Mouse (Mus musculus) stomach, embryonic 16.5 days (tissue): Measurements from ENCODE around the gene Cacnb3. TPM values are rescaled to one million over a fixed set of nuclear protein-coding genes. Genes with fewer than 3 reads are reported as not detected.

Experiments used
- ATAC-seq: fragments of 200-750 bp; cut with Nextera tagmentation; 2 replicates; pipeline ENCODE4 v1.8.0; 2017; ENCODE audit warnings: moderate number of reproducible peaks, moderate TSS enrichment; ENCODE audit not compliant: insufficient read depth, low FRiP score
- H3K27ac ChIP-seq: fragments of 300-500 bp; sonication (generic); 2 replicates; pipeline ENCODE4 v1.5.1; 2014; ENCODE audit warnings: low read length
- H3K27me3 ChIP-seq: fragments of 300-500 bp; sonication (generic); 2 replicates; pipeline ENCODE4 v1.6.1; 2014; ENCODE audit warnings: low read length, control low read depth, mixed read lengths; ENCODE audit not compliant: control insufficient read depth, insufficient read depth
- H3K36me3 ChIP-seq: fragments of 300-500 bp; sonication (generic); 2 replicates; pipeline ENCODE4 v1.6.1; 2014; ENCODE audit warnings: low read length; ENCODE audit not compliant: control insufficient read depth, insufficient read depth
- H3K4me1 ChIP-seq: fragments of 300-500 bp; sonication (generic); 2 replicates; pipeline ENCODE4 v1.6.1; 2014; ENCODE audit warnings: low read length, control low read depth, mixed read lengths; ENCODE audit not compliant: control insufficient read depth, insufficient read depth
- H3K4me2 ChIP-seq: fragments of 300-500 bp; sonication (generic); 2 replicates; pipeline ENCODE4 v1.6.1; 2014; ENCODE audit warnings: low read depth, low read length, mixed read lengths
- H3K4me3 ChIP-seq: fragments of 300-500 bp; sonication (generic); replicated peaks from 2 replicates; pipeline ENCODE4 v1.5.1; 2014; ENCODE audit warnings: mild to moderate bottlenecking, low read length
- H3K9ac ChIP-seq: fragments of 300-500 bp; sonication (generic); 2 replicates; pipeline ENCODE4 v1.6.1; 2014; ENCODE audit warnings: low read length
- H3K9me3 ChIP-seq: fragments of 300-500 bp; sonication (generic); replicated peaks from 2 replicates; pipeline ENCODE4 v1.6.1; 2016; ENCODE audit warnings: low read length, control low read depth; ENCODE audit not compliant: control insufficient read depth
- WGBS: fragments of 180-500 bp; shearing (Covaris S2); extraction: QIAGEN DNeasy Blood & Tissue Kit; methylation state at CpG from one replicate; pipeline ENCODE4 v1.1.7; 2014; 5-methylcytosine and 5-hydroxymethylcytosine counted together
- polyA plus RNA-seq: library from polyadenylated mRNA; unstranded; fragments of >200 nt; fragmentation: Nextera tagmentation; extraction: Ambion mirVana; gene quantifications from 2 replicates; pipeline ENCODE4 v1.2.1, GENCODE M21; 2015

The Cacnb3 gene
- polyA plus RNA-seq, 1 experiment from 2014 or later = 28.2 TPM

DNA sequence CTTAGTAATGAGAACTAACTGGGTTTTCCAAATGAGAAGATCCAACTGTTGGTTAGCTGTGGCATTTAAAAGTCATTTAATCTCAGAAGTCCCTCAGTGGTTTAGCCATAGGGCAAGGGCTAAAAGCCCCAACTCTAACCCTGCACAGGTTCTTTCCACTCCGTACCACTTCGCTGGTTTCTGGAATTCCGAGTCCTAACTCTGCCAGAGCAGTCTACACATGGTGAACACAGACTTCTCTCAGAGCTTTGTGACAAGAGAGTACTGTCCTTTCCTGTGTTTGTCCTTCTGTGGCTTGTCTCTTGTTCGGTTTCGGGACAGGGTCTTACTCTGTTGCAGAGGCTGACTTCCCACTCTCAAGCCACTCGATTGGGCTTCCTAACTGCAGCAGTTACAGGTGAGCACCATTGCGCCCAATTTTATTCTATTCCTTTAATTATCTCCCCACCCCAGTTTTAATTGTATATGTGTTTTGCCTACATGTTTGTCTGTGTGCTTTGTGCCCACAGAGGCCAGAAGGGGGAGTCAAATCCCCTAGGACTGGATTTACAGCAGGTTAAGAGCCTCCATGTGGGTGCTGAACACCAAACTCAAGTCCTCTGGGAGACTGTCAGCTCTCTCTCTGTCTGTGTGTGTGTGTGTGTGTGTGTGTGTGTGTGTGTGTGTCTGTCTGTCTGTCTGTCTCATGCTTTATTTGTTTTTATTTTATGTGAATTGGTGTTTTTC, 4.0 kb upstream of the Cacnb3 start:
- Histone ChIP-seq H3K27ac (no peak overlapping the region), H3K4me3 (no peak overlapping the region), H3K4me2 (no peak overlapping the region), H3K9ac (no peak overlapping the region), H3K4me1 (peaks cover 21% of the 10 kb centered on the region), H3K36me3 (no peaks in the 10 kb centered on the region), H3K9me3 (no peaks in the 10 kb centered on the region; the same call in 1 of the 2 replicates), H3K27me3 (0 out of 2 replicates have a peak, but pooled peaks cover 8% of the 10 kb centered on the region)
- ATAC-seq = no peak
- 77% methylated on average over 7 of the region's 7 CpGs for WGBS

- WGBS = 15% methylated on average over 20 of the region's 20 CpGs
- ATAC-seq = peak; percentile 12; the same call in 1 of the 2 replicates
- peak overlapping the region; percentile 14; the same call in 1 of the 2 replicates for H3K4me3 ChIP-seq
Observed at GRCm38 (mm10) chr15:98628589-98629254, 1.9 kb upstream of the Cacnb3 start.

GRCm38 (mm10) chr15:98629464-98629863, 1.2 kb upstream of the Cacnb3 start:
- Histone ChIP-seq H3K9me3 (no peaks in the 10 kb centered on the region), H3K4me3 (no peak overlapping the region), H3K9ac (0 out of 2 replicates have a peak overlapping the region, but pooled peaks have one; percentile 60), H3K27ac (peak overlapping the region; percentile 11; the same call in 1 of the 2 replicates), H3K4me1 (peaks cover 43% of the 10 kb centered on the region), H3K36me3 (no peaks in the 10 kb centered on the region), H3K27me3 (peaks cover 16% of the 10 kb centered on the region), H3K4me2 (0 out of 2 replicates have a peak overlapping the region, but pooled peaks have one; percentile 49)
- ATAC-seq = no peak
- 45% methylated on average over 6 of the region's 6 CpGs for WGBS

More at GRCm38 (mm10) chr15:98628589-98629254, 1.9 kb upstream of the Cacnb3 start:
- Histone ChIP-seq H3K27me3 (peaks cover 16% of the 10 kb centered on the region), H3K36me3 (no peaks in the 10 kb centered on the region), H3K27ac (peak overlapping the region; percentile 11), H3K4me2 (peak overlapping the region; percentile 49), H3K9me3 (no peaks in the 10 kb centered on the region; the same call in 1 of the 2 replicates), H3K9ac (peak overlapping the region; percentile 60), H3K4me1 (peaks cover 38% of the 10 kb centered on the region)

- peaks cover 53% of the 10 kb centered on the region for H3K4me1 ChIP-seq
- H3K27ac ChIP-seq = peak overlapping the region; percentile 74
- H3K4me3 ChIP-seq = peak overlapping the region; percentile 75
- peaks cover 16% of the 10 kb centered on the region for H3K27me3 ChIP-seq
- WGBS = under 1% methylated on average over 18 of the region's 18 CpGs
- H3K9ac ChIP-seq = peak overlapping the region; percentile 74
- ATAC-seq = no peak
- H3K36me3 ChIP-seq = no peaks in the 10 kb centered on the region
- peak overlapping the region; percentile 95 for H3K4me2 ChIP-seq
- H3K9me3 ChIP-seq = no peaks in the 10 kb centered on the region
Observed at GRCm38 (mm10) chr15:98631493-98631892, 853 bp downstream of the Cacnb3 start.

DNA sequence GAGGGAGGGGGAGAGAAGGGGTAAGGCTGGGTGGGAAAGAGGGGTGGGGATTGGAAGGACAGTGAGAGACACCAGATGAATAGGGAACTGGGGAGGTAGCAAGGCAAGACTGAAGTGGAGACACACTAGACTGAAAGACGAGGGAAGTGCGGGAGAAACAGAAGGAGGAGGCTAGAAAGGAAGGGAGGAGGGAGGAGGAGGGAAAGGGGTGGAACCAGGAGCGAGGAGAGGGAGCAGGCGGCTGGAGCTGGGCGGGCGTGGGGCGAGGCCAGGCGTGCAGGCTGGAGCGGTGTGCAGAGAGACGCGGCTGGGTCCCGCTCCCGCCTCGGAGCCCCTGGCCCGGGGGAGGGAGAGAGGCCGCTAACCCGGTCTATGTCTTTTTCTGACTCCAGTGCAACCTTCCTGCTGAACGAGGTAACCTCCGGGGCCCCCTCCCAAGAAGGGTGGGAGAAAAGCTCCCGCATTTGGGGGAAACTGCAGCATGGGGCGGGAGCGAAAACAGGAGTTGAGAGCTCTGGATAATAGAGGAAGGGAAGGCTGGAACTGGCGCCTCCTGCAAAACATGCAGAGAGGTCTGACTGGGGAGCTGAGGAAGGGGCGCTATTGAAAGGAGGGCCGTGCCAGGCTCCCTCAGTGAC, 1.6 kb downstream of the Cacnb3 start:
- Histone ChIP-seq H3K4me3 (peak overlapping the region; percentile 75), H3K4me1 (peaks cover 53% of the 10 kb centered on the region), H3K9ac (peak overlapping the region; percentile 74), H3K27me3 (peaks cover 16% of the 10 kb centered on the region), H3K36me3 (no peaks in the 10 kb centered on the region), H3K4me2 (peak overlapping the region; percentile 95), H3K27ac (peak overlapping the region; percentile 74), H3K9me3 (no peaks in the 10 kb centered on the region)
- ATAC-seq = peak; percentile 84
- under 1% methylated on average over 25 of the region's 25 CpGs for WGBS

DNA sequence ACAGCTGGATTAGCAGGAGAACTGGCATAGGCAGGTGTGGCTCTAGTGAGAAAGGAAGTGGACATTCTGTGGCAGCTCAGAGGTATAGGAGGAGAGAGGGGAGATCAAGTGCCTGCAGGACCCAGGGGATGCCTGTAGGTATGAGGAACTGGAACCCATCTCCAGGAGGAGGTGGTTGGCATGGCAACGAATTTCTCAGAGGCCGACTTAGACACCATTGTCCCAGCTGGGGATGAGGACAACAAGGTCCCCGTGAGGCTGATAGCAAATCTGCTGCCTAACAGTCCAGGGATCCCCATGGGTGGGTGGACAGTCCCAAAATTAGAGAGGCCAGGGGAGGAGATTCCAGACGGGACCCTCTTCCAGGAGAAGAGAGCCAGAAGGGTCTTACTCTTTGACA, 2.3 kb downstream of the Cacnb3 start:
- Histone ChIP-seq H3K36me3 (no peaks in the 10 kb centered on the region), H3K27ac (no peak overlapping the region; the same call in 1 of the 2 replicates), H3K4me2 (peak overlapping the region; percentile 95), H3K27me3 (peaks cover 16% of the 10 kb centered on the region), H3K4me3 (peak overlapping the region; percentile 75), H3K4me1 (peaks cover 53% of the 10 kb centered on the region), H3K9ac (peak overlapping the region; percentile 74), H3K9me3 (no peaks in the 10 kb centered on the region)
- no peak for ATAC-seq
- 7% methylated on average over 4 of the region's 4 CpGs for WGBS

DNA sequence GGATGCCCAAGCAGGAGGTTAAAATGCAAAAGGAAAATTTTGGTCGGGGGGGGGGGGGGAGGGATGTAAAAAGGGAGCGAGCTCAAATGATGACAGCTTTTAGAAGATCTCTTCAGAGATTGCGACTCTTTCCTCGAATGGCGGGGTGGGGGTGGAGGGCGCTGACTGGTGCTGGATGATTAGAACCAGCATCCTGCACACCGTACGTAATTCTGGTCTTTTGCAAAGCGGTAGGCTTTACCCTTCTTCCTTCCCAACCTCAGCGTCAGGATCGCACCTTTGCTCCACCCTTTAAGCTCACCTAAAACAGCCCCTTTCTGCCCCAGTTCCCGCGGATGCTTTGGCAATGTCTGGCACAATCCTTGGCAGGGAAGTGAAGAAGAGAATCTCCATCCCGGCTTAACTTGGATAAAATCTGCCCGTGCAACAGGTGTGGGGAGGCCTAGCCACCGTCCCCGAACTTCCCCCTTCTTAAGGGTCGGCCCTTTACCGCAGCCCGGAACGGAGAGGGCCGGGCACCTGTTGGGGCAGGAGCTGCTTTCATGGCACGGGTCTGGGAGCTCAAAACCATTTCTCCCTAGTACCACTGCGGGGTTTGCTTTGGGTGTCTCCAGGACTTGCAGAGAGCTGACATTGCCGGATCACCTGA, 3.3 kb downstream of the Cacnb3 start:
- H3K9me3 ChIP-seq = no peaks in the 10 kb centered on the region
- H3K27me3 ChIP-seq = peaks cover 16% of the 10 kb centered on the region
- H3K36me3 ChIP-seq = no peaks in the 10 kb centered on the region
- ATAC-seq = no peak
- H3K4me1 ChIP-seq = peaks cover 43% of the 10 kb centered on the region
- H3K4me2 ChIP-seq = peak overlapping the region; percentile 95
- WGBS = 2% methylated on average over 25 of the region's 25 CpGs
- peak overlapping the region; percentile 75 for H3K4me3 ChIP-seq
- H3K27ac ChIP-seq = 0 out of 2 replicates have a peak overlapping the region, but pooled peaks have one; percentile 72
- peak overlapping the region; percentile 83 for H3K9ac ChIP-seq

- peaks cover 16% of the 10 kb centered on the region for H3K27me3 ChIP-seq
- peak; percentile 61 for ATAC-seq
- H3K4me2 ChIP-seq = peak overlapping the region; percentile 95
- H3K9ac ChIP-seq = peak overlapping the region; percentile 83
- peak overlapping the region; percentile 75 for H3K4me3 ChIP-seq
- H3K9me3 ChIP-seq = no peaks in the 10 kb centered on the region
- H3K4me1 ChIP-seq = peaks cover 37% of the 10 kb centered on the region
- no peaks in the 10 kb centered on the region for H3K36me3 ChIP-seq
- 1% methylated on average over 51 of the region's 65 CpGs for WGBS
- H3K27ac ChIP-seq = peak overlapping the region; percentile 72; the same call in 1 of the 2 replicates
Observed at GRCm38 (mm10) chr15:98634541-98635081, 4.0 kb downstream of the Cacnb3 start.
